Mouse (Mus musculus) ES-Bruce4 (cell line): ENCODE measurements around the gene Celf2.

Source experiments
- CTCF ChIP-seq: IDR thresholded peaks from one replicate; pipeline ENCODE4 v1.8.1; 2011; ENCODE audit warnings: low read depth, low read length
- EP300 ChIP-seq: IDR thresholded peaks from 2 replicates; pipeline ENCODE4 v1.6.1; 2011; ENCODE audit warnings: low read depth, low read length; ENCODE audit not compliant: insufficient read depth
- POLR2A ChIP-seq: IDR thresholded peaks from one replicate; pipeline ENCODE4 v1.8.1; 2011; ENCODE audit warnings: low read length; ENCODE audit not compliant: insufficient read depth

GRCm38 (mm10) chr2:6823021-6823420 lies 686.3 kb downstream of the Celf2 start:
- TF ChIP-seq EP300 = no peak
- TF ChIP-seq POLR2A = no peak
- TF ChIP-seq CTCF = no peak
